Mouse (Mus musculus) liver, embryonic 15.5 days (tissue): ENCODE data around the gene Luzp1. TPM values are rescaled to one million over a fixed set of nuclear protein-coding genes. Genes with fewer than 3 reads are reported as not detected.
A peak's percentile ranks its signal among the peaks of the same experiment; 100 is the strongest.

Source experiments
- ATAC-seq: fragments of 200-750 bp; cut with Nextera tagmentation; 2 replicates; pipeline ENCODE4 v1.8.0; 2017; ENCODE audit warnings: moderate number of reproducible peaks, mild to moderate bottlenecking, moderate library complexity; ENCODE audit not compliant: insufficient read depth
- H3K27ac ChIP-seq: fragments of 300-500 bp; sonication (generic); replicated peaks from 2 replicates; pipeline ENCODE4 v1.5.1; 2015; ENCODE audit warnings: mild to moderate bottlenecking, inconsistent platforms
- H3K27me3 ChIP-seq: fragments of 300-500 bp; sonication (generic); 2 replicates; pipeline ENCODE4 v1.6.1; 2015; ENCODE audit warnings: mild to moderate bottlenecking, inconsistent platforms
- H3K36me3 ChIP-seq: fragments of 300-500 bp; sonication (generic); replicated peaks from 2 replicates; pipeline ENCODE4 v1.6.1; 2015; ENCODE audit warnings: moderate library complexity, mild to moderate bottlenecking, inconsistent platforms
- H3K4me1 ChIP-seq: fragments of 300-500 bp; sonication (generic); replicated peaks from 2 replicates; pipeline ENCODE4 v1.6.1; 2015; ENCODE audit warnings: inconsistent platforms
- H3K4me2 ChIP-seq: fragments of 300-500 bp; sonication (generic); 2 replicates; pipeline ENCODE4 v1.6.1; 2015; ENCODE audit warnings: moderate library complexity, mild to moderate bottlenecking, inconsistent platforms
- H3K4me3 ChIP-seq: fragments of 300-500 bp; sonication (generic); replicated peaks from 2 replicates; pipeline ENCODE4 v1.5.1; 2015; ENCODE audit warnings: mild to moderate bottlenecking, inconsistent platforms
- H3K9ac ChIP-seq: fragments of 300-500 bp; sonication (generic); 2 replicates; pipeline ENCODE4 v1.6.1; 2015; ENCODE audit warnings: moderate library complexity, mild to moderate bottlenecking, inconsistent platforms
- H3K9me3 ChIP-seq: fragments of 300-500 bp; sonication (generic); replicated peaks from 2 replicates; pipeline ENCODE4 v1.6.1; 2016; ENCODE audit warnings: inconsistent platforms
- WGBS: fragments of 180-500 bp; shearing (Covaris S2); methylation state at CpG from one replicate; pipeline ENCODE4 v1.1.7; 2015; ENCODE audit warnings: mixed read lengths; ENCODE audit not compliant: insufficient replicate concordance; 5-methylcytosine and 5-hydroxymethylcytosine counted together
- polyA plus RNA-seq: library from polyadenylated mRNA; unstranded; fragments of >200 nt; fragmentation: Nextera tagmentation; extraction: Ambion mirVana; gene quantifications from 2 replicates; pipeline ENCODE4 v1.2.1, GENCODE M21; 2015

Luzp1 gene
- polyA plus RNA-seq, 1 experiment from 2014 or later, result 10.9 TPM

- WGBS, result 45% methylated on average over 4 of the region's 4 CpGs
- ATAC-seq, result no peak
- no peak overlapping the region for H3K27ac ChIP-seq
- peaks cover 6% of the 10 kb centered on the region for H3K4me1 ChIP-seq
- H3K36me3 ChIP-seq, result no peaks in the 10 kb centered on the region
- H3K27me3 ChIP-seq, result no peaks in the 10 kb centered on the region
- no peak overlapping the region for H3K4me3 ChIP-seq
- H3K9ac ChIP-seq, result no peak overlapping the region
- no peaks in the 10 kb centered on the region for H3K9me3 ChIP-seq
- no peak overlapping the region for H3K4me2 ChIP-seq
These were observed 42.1 kb downstream of the Luzp1 start for GRCm38 (mm10) chr4:136511708-136512107.

- ATAC-seq, result no peak
- no peaks in the 10 kb centered on the region for H3K9me3 ChIP-seq
- no peak overlapping the region for H3K4me3 ChIP-seq
- H3K9ac ChIP-seq, result no peak overlapping the region
- H3K27ac ChIP-seq, result no peak overlapping the region
- peaks cover 6% of the 10 kb centered on the region for H3K4me1 ChIP-seq
- no peaks in the 10 kb centered on the region for H3K27me3 ChIP-seq
- no peaks in the 10 kb centered on the region for H3K36me3 ChIP-seq
- H3K4me2 ChIP-seq, result no peak overlapping the region
These were observed 43.3 kb downstream of the Luzp1 start for GRCm38 (mm10) chr4:136512905-136513304.

- Histone ChIP-seq H3K4me1 (peaks cover 3% of the 10 kb centered on the region; the same call in 1 of the 2 replicates), H3K4me2 (no peak overlapping the region), H3K27me3 (no peaks in the 10 kb centered on the region), H3K9ac (no peak overlapping the region), H3K4me3 (no peak overlapping the region), H3K27ac (no peak overlapping the region), H3K9me3 (no peaks in the 10 kb centered on the region), H3K36me3 (no peaks in the 10 kb centered on the region)
- 69% methylated on average over 2 of the region's 2 CpGs for WGBS
- ATAC-seq, result no peak
These were observed 48.6 kb downstream of the Luzp1 start for GRCm38 (mm10) chr4:136518141-136518540.

GRCm38 (mm10) chr4:136518576-136518975, 49.0 kb downstream of the Luzp1 start:
- H3K27ac ChIP-seq, result no peak overlapping the region
- H3K4me2 ChIP-seq, result no peak overlapping the region
- H3K36me3 ChIP-seq, result no peaks in the 10 kb centered on the region
- no peak overlapping the region for H3K9ac ChIP-seq
- ATAC-seq, result no peak
- H3K4me3 ChIP-seq, result no peak overlapping the region
- H3K27me3 ChIP-seq, result no peaks in the 10 kb centered on the region
- H3K4me1 ChIP-seq, result 0 out of 2 replicates have a peak, but pooled peaks cover 3% of the 10 kb centered on the region
- no peaks in the 10 kb centered on the region for H3K9me3 ChIP-seq
- 33% methylated on average over 2 of the region's 2 CpGs for WGBS

- ATAC-seq, result no peak
- H3K9ac ChIP-seq, result no peak overlapping the region
- H3K4me3 ChIP-seq, result no peak overlapping the region
- no peaks in the 10 kb centered on the region for H3K27me3 ChIP-seq
- no peak overlapping the region for H3K27ac ChIP-seq
- peaks cover 12% of the 10 kb centered on the region for H3K4me1 ChIP-seq
- no peaks in the 10 kb centered on the region for H3K36me3 ChIP-seq
- no peaks in the 10 kb centered on the region for H3K9me3 ChIP-seq
- no peak overlapping the region for H3K4me2 ChIP-seq
These were observed 50.3 kb downstream of the Luzp1 start for GRCm38 (mm10) chr4:136519866-136520265.

GRCm38 (mm10) chr4:136521898-136522297, 52.3 kb downstream of the Luzp1 start:
- no peaks in the 10 kb centered on the region for H3K9me3 ChIP-seq
- H3K27me3 ChIP-seq, result no peaks in the 10 kb centered on the region
- WGBS, result 59% methylated on average over 5 of the region's 5 CpGs
- H3K4me1 ChIP-seq, result peaks cover 14% of the 10 kb centered on the region
- H3K4me2 ChIP-seq, result no peak overlapping the region
- no peak overlapping the region for H3K27ac ChIP-seq
- H3K36me3 ChIP-seq, result no peaks in the 10 kb centered on the region
- H3K9ac ChIP-seq, result no peak overlapping the region
- ATAC-seq, result no peak
- no peak overlapping the region for H3K4me3 ChIP-seq

- H3K36me3 ChIP-seq, result no peaks in the 10 kb centered on the region
- H3K9ac ChIP-seq, result no peak overlapping the region
- H3K27ac ChIP-seq, result no peak overlapping the region
- 38% methylated on average over 2 of the region's 2 CpGs for WGBS
- H3K4me3 ChIP-seq, result no peak overlapping the region
- peak; percentile 67; the same call in 1 of the 2 replicates for ATAC-seq
- H3K4me2 ChIP-seq, result no peak overlapping the region
- H3K9me3 ChIP-seq, result no peaks in the 10 kb centered on the region
- H3K27me3 ChIP-seq, result no peaks in the 10 kb centered on the region
- peaks cover 14% of the 10 kb centered on the region for H3K4me1 ChIP-seq
These were observed 54.7 kb downstream of the Luzp1 start for GRCm38 (mm10) chr4:136524309-136524708.

GRCm38 (mm10) chr4:136526412-136526811, 56.9 kb downstream of the Luzp1 start:
- Histone ChIP-seq H3K9me3 (no peaks in the 10 kb centered on the region), H3K4me2 (no peak overlapping the region), H3K9ac (no peak overlapping the region), H3K27me3 (no peaks in the 10 kb centered on the region), H3K4me3 (no peak overlapping the region), H3K36me3 (no peaks in the 10 kb centered on the region), H3K4me1 (peaks cover 14% of the 10 kb centered on the region), H3K27ac (no peak overlapping the region)
- no peak for ATAC-seq
- 17% methylated on average over 4 of the region's 4 CpGs for WGBS

- no peaks in the 10 kb centered on the region for H3K9me3 ChIP-seq
- no peak overlapping the region for H3K4me2 ChIP-seq
- peaks cover 38% of the 10 kb centered on the region for H3K36me3 ChIP-seq
- WGBS, result 74% methylated on average over 3 of the region's 3 CpGs
- ATAC-seq, result no peak
- no peak overlapping the region for H3K27ac ChIP-seq
- no peak overlapping the region for H3K9ac ChIP-seq
- H3K4me3 ChIP-seq, result no peak overlapping the region
- H3K27me3 ChIP-seq, result no peaks in the 10 kb centered on the region
- H3K4me1 ChIP-seq, result no peaks in the 10 kb centered on the region
These were observed 75.6 kb downstream of the Luzp1 start for GRCm38 (mm10) chr4:136545151-136545550.

- peaks cover 51% of the 10 kb centered on the region for H3K36me3 ChIP-seq
- H3K4me1 ChIP-seq, result no peaks in the 10 kb centered on the region
- H3K9ac ChIP-seq, result no peak overlapping the region
- ATAC-seq, result no peak
- H3K9me3 ChIP-seq, result no peaks in the 10 kb centered on the region
- H3K27me3 ChIP-seq, result no peaks in the 10 kb centered on the region
- 51% methylated on average over 3 of the region's 3 CpGs for WGBS
- H3K4me2 ChIP-seq, result no peak overlapping the region
- no peak overlapping the region for H3K27ac ChIP-seq
- H3K4me3 ChIP-seq, result no peak overlapping the region
These were observed 76.9 kb downstream of the Luzp1 start for GRCm38 (mm10) chr4:136546279-136547045.

- ATAC-seq, result no peak
These were observed 78.2 kb downstream of the Luzp1 start for GRCm38 (mm10) chr4:136547721-136548120.

GRCm38 (mm10) chr4:136548381-136548801, 78.8 kb downstream of the Luzp1 start:
- no peak for ATAC-seq
- Histone ChIP-seq H3K9me3 (no peaks in the 10 kb centered on the region), H3K4me1 (no peaks in the 10 kb centered on the region), H3K27me3 (no peaks in the 10 kb centered on the region), H3K4me2 (no peak overlapping the region), H3K27ac (no peak overlapping the region), H3K36me3 (peaks cover 69% of the 10 kb centered on the region), H3K4me3 (no peak overlapping the region), H3K9ac (no peak overlapping the region)
- WGBS, result 80% methylated on average over 1 of the region's 1 CpGs

More at GRCm38 (mm10) chr4:136547721-136548120, 78.2 kb downstream of the Luzp1 start:
- H3K4me1 ChIP-seq, result no peaks in the 10 kb centered on the region
- H3K9me3 ChIP-seq, result no peaks in the 10 kb centered on the region
- H3K4me3 ChIP-seq, result no peak overlapping the region
- H3K27ac ChIP-seq, result no peak overlapping the region
- H3K9ac ChIP-seq, result no peak overlapping the region
- H3K4me2 ChIP-seq, result no peak overlapping the region
- H3K27me3 ChIP-seq, result no peaks in the 10 kb centered on the region
- peaks cover 64% of the 10 kb centered on the region for H3K36me3 ChIP-seq
- WGBS, result 47% methylated on average over 1 of the region's 1 CpGs
